Mouse (Mus musculus): Measurements from ENCODE around the gene Dnah2.

- no peak for TF ChIP-seq CTCF (IDR thresholded peaks at IDR 0.05; ENCODE audit: low read depth, low read length)
- TF ChIP-seq POLR2A (IDR thresholded peaks at IDR 0.05; ENCODE audit: insufficient read depth, low read length) = no peak
Observed at GRCm38 (mm10) chr11:69421131-69421977, 127.6 kb downstream of the Dnah2 start.

Data from ES-Bruce4 (cell line).